Mouse (Mus musculus) lung, postnatal 0 days (tissue): ENCODE results near the gene Napepld.
A peak's percentile ranks its signal among the peaks of the same experiment; 100 is the strongest.

ENCODE experiments used
- CTCF ChIP-seq: IDR thresholded peaks from 2 replicates; pipeline ENCODE4 v1.5.1; 2016; ENCODE audit warnings: antibody characterized with exemption, mild to moderate bottlenecking
- EP300 ChIP-seq: IDR thresholded peaks from 2 replicates; pipeline ENCODE4 v1.6.1; 2016; ENCODE audit warnings: antibody characterized with exemption, mild to moderate bottlenecking, control low read depth

- peak; percentile 42 for TF ChIP-seq CTCF
- TF ChIP-seq EP300, result peak; percentile 50; the same call in 1 of the 2 replicates
Observed at GRCm38 (mm10) chr5:21644891-21645438, 56.2 kb downstream of the Napepld start.
